Mouse (Mus musculus) adrenal gland, postnatal 36 days (tissue): ENCODE results near the gene Vmn1r66. TPM values are rescaled to one million over a fixed set of nuclear protein-coding genes. Genes with fewer than 3 reads are reported as not detected.
"Not testable (repeated sequence)": the region's sequence is repeated elsewhere in the genome, so short reads cannot be mapped to it uniquely, and the experiment has no call there.

Source experiments
- DNase-seq, 2 experiments: peaks; one replicate each; pipeline ENCODE4 v3.0.0; 2021; ENCODE audit warnings: mixed read lengths in 1 of 2
- long read RNA-seq, 2 experiments: library from polyadenylated mRNA; stranded (forward); transcript quantifications; one replicate each; pipeline ENCODE4 v2.0.0; 2021; ENCODE audit warnings: borderline sequencing depth in 2 of 2
- total RNA-seq, 2 experiments: library from RNA; stranded (reverse); gene quantifications; 2 replicates each; pipeline ENCODE4 v1.2.3; 2021

Gene Vmn1r66
- total RNA-seq, result not detected
- long read RNA-seq, experiment 1, result 0 reads
- long read RNA-seq, experiment 2, result 0 reads

- no peak for DNase-seq
Observed at GRCm38 (mm10) chr7:10277906-10278305, at the start of gene Vmn1r66. TSS of gene Vmn1r66 (minus strand) at chr7:10278006.

GRCm38 (mm10) chr7:10325462-10325861, 47.7 kb upstream of the Vmn1r66 start:
- not testable (repeated sequence) for DNase-seq

DNA sequence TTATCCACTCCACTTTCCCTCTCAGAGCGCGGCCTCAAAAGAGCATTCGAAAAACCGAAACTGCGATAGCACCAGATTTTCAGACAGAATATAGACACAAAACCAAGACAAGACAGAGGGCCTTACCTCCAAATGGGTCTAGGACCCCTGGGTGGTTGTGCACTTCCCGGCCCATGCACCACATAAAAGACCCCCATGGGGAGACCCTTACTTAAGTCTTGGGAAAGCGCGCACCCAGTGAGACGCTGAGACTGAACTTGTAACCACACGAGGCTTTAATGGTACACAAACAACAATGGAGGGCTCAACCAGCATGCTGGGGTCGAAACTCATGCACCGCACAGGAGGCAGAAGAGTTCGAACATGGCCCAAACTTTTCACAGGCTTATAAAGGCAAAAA, 25.7 kb downstream of the Vmn1r66 start:
- no peak for DNase-seq

GRCm38 (mm10) chr7:10249146-10249545, 28.7 kb downstream of the Vmn1r66 start:
- DNase-seq, result no peak

Other genes starting within 250 kb of the Vmn1r66 start
- gene Vmn2r50, start 224.7 kb downstream of the Vmn1r66 start, total RNA-seq, result not detected
- not detected for gene Vmn2r51, start 172.3 kb downstream of the Vmn1r66 start, total RNA-seq
- gene Vmn2r52, start 101.4 kb downstream of the Vmn1r66 start, total RNA-seq, result not detected
- gene Vmn1r67, start 165.3 kb upstream of the Vmn1r66 start, total RNA-seq, result not detected
- gene Zik1, start 217.4 kb upstream of the Vmn1r66 start, total RNA-seq, result 1 to 10 TPM; 2.5 to 3.0 TPM